Mouse (Mus musculus) CD4-positive, CD25-positive, alpha-beta regulatory T cell, adult 2 months (primary cell): ENCODE data around the gene 1110059E24Rik.
"Not testable (repeated sequence)": the region's sequence is repeated elsewhere in the genome, so short reads cannot be mapped to it uniquely, and the experiment has no call there.

Source experiments
- DNase-seq: peaks from one replicate; pipeline ENCODE4 v3.0.0-alpha.2; 2012; ENCODE audit warnings: low read depth, low spot score

1110059E24Rik gene

DNA sequence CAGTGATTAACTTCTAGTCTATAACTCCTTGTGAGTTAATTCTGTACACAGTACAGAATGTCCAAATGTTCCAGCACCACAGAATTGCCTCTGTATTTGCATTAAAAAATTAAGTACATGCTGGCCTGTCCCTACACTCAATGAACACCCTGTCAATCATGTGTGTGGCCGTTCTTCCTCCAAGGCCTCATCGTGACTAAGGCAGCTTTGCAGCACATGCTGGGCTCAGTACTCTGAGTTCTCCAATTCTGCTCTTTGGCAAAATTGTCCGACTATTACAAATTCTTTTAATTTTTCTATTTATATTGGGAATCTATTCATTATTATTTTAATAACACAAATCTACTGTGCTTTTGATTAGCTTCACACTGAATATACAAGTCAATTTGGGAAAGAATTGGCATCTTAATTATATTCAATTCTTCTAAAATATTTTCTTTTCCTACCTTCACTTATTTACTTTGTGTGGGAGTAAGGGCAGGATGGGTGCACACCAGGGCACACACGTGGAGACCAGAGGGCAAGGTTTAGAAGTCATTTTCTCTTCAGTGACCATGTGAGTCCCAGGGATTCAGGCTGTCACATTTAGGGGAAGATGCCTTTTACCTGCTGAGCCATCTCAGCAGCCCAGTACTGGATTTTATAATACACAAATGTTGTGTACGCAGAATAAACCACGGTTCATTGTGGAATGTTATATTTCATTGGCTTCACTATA lies 26.3 kb downstream of the 1110059E24Rik start:
- DNase-seq = no peak

DNA sequence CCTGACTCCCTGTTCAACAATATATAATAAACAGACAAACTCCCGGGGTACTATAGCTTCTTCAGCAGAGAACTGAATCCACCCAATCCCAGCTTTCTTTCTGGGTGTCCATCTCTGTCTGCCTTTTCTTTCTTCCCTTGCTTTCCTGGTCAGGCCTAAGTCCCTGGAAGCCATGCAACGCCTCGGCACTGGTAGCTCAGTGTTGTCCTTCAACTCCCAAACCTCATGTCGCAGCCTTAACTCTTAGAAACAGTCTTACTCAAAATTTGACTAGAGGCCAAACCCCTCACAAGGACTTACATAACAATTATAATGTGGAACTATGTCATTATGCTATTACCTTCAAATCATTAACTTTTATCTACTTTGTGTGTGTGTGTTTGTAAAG lies 28.6 kb downstream of the 1110059E24Rik start:
- DNase-seq = no peak

DNA sequence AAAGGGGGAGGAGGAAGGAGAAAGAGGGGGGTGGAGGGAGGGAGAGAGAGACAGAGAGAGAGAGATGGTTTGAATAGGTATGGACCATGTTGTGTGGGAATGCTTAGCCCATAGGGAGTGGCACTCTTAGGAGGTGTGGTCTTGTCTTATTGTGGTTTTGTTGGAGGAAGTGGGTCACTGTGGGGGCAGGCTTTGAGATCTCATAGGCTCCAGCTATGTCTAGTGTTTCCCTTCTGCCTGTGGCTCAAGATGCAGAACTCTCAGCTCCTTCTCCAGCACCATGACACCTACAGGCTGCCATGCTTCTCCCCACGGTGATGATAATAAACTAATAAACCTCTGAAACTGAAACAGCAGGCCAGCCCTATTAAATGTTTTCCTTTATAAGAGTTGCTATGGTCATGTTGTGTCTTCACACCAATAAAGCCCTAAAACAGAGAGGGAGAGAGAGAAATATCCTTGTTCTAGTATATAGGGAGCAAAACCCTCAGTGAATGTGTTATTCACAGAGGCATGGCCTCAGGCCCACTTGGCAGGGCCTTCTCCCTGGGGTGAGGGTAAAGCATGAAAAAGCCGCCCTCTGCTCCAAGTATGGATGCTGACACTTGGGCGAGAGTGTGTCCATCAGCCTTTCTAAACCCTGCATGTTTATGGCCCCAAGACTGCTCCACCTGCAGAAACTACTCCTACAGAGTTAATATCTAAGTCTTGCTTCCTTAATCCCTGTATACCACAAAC lies 29.2 kb downstream of the 1110059E24Rik start:
- DNase-seq = peak; percentile 40

DNA sequence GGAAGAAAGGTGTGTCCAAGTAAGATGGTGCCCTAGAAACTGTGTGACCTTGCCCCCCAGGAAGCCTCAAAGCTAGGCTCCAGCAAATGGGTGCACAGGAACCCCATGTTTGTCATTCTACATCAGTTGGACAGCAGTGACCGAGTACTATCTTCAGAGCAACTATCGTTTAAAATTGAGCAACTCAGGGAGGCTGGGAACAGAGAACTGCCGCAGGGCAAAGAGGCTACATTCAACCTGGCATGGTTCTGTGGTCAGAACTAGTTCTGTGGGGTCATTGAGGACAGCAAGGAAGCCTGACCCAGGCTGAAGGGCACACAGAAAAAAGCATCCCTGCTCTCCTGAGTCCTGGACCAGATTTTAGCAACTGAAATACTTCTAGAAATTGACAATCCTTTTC lies 37.0 kb downstream of the 1110059E24Rik start:
- no peak for DNase-seq

DNA sequence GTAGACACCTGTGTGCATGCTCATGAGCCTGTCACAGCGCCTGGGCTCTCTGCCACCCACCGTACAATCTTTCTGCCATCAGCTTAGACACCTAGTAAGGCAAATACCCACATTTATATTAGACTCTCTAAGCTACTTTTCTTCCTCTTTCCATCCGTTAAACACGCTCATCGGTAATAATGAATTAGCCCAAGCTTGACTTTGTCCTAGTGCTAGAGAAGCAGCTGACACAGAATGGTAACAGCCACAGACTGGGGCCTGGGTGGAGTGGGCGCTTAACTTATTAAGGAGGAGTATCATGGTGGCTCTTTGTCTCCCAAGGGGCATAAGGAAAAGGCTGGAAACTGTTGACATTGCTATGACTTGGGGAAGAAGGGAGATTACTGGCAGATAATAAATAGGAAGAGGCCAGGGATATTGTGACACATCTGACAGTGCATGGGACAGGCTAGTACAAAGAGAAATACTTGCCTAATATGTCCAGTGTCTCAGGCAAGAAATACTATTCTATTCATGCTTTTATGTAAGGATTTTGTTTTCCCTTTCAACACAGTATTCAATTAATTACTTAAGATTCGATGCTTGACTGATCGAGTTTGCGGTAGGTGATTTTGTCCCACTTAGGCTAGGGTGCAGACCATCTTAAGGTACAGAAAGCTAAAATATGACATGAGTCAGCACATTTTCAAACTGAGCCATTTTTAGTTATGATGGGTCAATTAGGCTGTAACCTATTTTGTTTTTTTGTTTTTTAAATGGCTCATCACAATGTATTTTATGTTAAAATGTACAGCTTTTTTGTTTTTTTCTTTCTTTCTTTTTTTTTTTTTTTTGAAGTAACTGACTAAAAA lies 40.8 kb downstream of the 1110059E24Rik start:
- no peak for DNase-seq

DNA sequence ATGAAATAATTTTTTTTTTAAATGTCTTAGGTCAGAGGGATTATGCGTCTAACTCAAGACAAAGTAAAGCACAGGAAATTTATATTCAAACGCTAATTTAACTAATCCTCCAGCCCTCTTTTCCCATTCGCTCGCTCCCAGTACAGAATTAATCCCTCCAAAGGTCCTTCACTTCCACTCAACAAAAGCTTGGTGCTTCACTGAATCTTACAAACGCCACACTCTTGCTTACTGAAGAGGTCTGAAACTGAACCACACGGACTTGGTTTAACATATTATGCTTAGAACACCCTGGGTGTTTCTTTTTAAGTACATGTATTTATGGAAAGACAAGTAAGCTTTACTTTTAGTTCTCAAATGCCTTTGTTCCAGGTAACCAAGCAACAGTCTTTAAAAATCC lies 41.5 kb downstream of the 1110059E24Rik start:
- DNase-seq = no peak

DNA sequence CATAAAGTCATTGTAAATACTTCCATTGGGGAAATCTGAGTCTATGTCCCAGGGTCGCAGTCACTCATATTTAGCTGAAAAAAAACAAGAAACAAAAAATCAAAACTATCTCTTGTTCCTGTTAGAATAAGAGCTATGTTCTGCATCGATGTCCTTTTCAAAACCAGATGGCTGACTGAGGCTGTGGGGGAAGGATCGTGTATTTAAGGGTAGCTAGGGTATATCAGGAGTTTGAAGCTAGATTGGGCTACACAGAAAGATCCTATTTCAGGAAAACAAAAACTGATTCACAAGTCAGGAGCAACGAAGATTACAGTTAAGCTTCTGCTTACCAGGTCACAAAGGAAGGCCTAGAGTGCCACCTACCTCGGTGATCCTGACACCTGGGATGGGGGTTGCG lies 42.5 kb downstream of the 1110059E24Rik start:
- DNase-seq = no peak

DNA sequence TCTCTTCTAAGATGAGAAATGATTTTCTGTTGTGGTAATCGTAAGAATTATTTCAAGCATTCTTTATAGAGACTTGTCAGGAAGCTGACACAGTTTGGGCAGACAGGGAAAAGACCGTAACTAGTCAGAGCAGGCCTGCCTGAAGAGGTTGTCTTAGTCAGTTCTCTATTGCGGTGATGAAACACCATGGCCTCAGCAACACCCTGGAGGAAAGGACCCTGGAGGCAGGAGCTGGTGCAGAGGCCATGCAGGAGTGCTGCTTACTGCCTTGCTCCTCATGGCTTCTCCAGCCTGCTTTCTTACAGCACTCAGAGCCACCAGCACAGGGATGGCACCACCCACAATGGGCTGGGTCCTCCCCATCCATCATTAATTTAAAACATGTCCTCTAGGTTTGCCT lies 47.5 kb downstream of the 1110059E24Rik start:
- no peak for DNase-seq

DNA sequence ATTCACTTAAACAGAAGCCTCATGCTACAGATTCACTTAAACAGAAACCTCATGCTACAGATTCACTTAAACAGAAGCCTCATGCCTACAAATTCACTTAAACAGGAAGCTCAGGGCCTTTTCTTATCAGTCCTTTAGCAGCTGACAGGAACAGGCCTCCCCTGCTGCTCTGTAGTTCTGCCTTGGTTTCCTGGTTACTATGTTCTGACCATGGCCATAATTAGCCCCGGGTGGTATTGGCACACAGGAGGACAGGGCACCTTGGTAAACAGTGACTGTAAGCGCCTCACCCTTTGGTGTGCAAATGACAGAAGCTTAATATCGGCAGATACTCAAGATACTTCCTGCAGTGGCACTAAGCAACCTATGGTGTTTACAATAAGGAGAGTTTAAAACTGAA lies 48.9 kb downstream of the 1110059E24Rik start:
- DNase-seq = peak; percentile 46

DNA sequence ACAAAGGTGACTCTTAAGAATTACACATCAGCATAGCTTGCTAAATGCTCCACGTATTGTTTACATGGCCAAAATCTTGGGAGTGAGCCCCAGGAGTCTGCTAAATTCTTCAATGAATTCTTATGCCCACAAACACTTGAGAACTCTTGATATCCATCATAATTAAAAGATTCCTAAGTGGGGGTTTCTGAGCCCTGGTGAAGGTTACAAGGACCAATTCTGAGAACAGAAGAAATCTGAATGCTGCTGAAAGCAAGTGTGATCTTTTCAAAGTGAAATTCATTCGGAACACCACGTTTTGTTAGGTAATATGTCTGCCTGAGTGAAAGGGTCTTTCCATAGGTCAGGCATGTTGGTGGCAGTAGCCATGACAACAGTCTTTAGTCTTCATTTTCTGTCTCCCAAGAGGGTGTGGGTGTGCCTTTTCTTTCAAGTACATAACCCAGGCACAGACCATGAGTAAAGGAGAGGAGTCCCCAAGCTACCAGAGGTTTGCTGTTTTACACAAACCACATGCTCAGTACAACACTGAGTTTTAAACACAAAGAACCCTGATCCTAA lies 51.2 kb downstream of the 1110059E24Rik start:
- no peak for DNase-seq

DNA sequence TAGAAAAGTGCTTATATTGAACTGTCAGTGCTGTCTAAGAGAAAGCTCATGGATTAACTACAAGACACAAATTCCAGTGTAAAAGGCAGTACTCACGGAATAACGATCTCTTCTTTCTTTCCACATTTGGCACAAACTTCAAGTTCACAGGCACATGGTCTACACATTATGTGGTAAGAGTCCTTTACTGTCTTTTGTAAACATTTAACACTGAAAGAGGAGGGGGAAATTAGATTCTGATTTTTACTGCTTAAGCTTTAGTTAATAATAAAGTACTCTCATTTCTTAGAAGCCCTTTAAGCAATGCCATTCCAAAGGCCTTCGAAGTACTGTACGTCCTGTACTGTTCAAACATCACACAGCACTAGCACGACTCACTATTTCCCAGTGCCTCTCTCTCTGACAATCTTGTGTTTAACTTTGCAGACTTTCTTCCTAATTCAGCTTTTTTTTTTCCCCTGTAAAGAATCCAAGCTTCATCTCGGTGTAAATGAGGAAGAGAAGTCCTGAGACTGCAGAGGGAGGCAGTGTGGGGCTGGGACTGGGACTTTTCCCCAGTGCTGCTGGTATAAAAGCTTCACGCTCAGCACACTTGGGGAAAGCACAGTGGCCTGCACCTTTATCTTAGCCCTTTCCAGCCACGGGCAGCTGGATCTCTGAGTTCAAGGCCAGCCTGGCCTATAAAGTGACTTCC lies 54.0 kb downstream of the 1110059E24Rik start:
- DNase-seq = no peak

DNA sequence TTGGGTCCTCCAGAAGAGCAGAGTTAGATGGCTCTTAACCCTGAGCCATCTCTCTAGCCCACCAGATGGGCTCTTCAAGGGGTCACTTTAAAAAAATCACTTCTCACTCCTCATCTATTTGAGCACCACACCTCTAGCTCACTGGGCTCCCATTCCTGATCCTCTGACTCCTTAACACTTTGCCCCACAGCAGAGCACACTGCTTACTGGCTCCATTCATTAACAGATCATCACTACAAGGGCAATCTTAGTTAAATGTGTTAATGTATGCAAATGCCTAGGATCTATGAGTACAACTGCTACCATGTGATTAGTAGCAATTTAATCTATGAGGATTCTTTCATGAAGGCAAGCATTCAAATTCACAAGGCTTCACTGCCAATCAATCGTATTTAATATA lies 58.1 kb downstream of the 1110059E24Rik start:
- DNase-seq = no peak

DNA sequence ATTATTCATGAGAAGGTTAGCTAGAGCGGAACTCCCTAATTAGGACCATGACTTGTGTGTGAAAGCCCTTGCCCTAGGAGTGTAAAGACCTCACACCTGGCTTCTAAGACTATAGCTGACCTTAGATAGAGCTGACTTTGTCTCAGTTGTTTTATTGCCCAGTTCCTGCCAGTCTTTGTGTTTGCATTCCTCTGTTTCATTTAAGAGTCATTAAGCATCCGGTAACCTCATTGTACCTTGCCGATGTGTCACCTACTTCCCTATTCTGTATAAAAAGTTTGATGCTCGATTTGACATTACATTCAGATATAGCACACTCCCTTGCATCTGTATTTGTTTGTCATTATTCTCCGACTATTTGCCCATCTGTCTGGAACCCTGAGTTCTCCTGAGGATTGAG lies 60.6 kb downstream of the 1110059E24Rik start:
- not testable (repeated sequence) for DNase-seq

DNA sequence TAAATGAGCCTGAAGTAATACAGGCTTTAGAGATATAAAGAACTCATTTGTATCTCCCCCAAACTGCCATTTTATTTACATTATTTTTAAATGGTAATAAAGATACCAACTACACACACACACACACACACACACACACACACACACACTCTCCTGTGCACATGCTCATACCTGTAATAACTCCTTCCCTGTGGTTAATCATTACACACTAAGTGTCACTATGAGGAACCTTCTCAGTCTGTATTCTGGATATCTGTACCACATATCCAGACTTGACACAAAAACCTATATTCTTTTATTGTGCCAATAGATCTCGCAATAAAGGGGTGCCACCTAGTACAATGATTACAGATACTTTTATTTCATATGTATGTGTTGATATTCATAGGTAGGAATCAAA lies 62.9 kb downstream of the 1110059E24Rik start:
- no peak for DNase-seq

DNA sequence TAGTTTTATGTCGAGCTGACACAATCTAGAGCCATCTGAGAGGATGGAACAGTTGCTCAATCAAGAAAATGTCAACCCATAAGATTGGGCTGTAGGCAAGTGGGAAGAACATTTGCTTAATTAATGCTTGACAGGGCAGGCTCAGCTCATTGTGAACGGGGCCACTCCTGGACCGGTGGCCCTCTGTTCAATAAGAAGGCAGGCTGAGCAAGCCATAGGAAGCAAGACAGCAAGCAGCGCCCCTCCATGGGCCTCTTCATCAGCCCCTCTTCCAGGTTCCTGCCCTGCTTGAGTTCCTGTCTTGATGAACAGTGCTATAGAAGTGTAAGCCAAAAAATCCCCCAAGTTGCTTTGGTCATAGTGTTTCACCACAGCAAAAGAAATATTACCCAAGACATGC lies 65.2 kb downstream of the 1110059E24Rik start:
- DNase-seq = no peak

DNA sequence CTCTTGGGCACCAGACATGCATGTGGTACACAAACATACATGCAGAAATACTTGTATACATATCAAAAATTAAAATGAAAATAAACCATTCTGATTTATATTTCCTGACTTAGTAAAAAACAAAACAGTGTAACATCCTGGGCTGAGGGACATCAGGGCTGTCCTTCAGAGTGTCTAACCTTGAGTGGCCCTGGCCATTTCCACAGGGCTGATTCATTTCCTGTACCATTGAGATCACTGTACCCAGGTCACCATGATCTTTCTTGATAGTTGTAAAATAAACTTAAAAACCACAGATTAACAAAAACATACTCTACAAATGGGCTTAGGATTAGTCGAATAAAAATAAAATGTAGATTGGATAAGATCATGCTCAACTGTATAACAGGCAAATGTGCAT lies 66.2 kb downstream of the 1110059E24Rik start:
- DNase-seq = no peak

DNA sequence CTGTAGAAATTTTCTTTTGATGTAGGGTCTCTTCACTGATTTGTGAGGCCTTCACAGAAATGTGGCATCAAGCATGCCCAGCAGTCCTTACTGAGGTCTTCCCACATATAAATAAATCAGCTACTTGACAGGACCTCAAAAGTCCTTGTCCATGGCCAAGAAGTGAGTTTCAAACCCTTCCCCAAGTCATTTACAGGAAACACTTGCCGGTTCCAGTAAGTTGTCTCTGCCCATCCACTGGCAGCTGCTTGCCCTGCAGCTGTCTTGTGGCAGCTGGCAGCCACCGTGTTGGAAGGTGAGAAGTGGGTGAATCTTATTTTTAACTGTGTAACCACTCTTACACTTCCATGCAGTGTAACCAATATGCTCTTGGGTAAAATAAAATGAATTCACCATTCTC lies 66.9 kb downstream of the 1110059E24Rik start:
- DNase-seq = no peak

DNA sequence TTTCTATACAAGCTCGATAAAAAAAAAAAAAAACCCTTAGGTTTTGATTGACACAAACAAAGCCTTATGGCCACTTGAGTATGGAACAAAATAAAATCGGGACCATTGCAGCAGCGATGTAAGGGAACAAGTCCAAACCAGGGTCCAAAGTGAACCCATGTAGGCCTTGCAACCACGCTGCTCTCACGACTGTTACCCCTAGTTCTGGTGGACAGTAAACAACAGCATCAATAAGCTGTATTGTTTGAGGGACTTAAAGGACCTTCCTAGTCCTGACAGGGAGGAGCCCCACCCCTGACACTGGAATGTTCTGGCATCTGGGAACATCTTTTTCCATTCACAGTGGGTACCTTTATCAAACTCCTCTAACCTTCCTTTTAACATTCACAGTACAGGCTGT lies 68.8 kb downstream of the 1110059E24Rik start:
- DNase-seq = no peak

DNA sequence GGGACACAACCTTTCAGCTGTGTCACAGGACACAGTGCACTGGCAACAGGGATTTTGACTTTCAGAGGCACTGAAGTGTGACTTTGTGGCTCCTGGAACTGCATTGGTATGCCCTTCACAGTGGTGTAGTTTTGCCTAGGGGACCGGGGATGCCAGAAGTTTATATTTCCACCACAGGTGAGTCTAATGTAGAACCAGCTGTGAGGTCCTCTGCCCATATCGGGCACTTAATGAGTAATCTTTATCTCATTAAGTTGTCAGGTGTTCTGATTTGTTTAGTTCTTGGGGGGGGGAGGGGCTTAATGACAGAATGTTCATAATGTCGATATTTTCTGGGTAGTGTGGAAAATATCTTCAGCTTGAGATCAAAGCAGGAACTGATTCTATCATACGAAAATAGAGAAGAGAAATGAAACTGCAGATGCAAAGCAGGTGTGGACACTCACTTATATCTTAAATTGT lies 69.2 kb downstream of the 1110059E24Rik start:
- DNase-seq = no peak

DNA sequence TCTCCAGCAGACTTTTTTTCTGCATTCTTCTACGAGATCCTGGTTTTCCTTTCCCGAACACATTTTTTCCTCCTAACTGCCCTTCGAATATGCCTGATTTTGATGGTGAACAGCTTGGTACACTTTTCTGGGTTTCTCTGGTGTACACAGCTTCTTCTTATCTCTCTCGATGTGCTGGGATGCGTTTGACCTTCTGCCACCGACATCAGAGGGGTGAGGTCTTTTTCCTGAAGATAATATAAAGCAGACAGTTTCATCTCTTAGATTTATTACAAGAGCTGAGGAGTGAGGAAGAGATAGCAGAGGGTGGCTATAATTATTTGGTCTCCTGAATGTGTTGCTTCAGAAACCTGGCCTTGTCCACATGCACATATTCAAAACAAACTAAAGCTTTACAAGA lies 71.4 kb downstream of the 1110059E24Rik start:
- DNase-seq = no peak

DNA sequence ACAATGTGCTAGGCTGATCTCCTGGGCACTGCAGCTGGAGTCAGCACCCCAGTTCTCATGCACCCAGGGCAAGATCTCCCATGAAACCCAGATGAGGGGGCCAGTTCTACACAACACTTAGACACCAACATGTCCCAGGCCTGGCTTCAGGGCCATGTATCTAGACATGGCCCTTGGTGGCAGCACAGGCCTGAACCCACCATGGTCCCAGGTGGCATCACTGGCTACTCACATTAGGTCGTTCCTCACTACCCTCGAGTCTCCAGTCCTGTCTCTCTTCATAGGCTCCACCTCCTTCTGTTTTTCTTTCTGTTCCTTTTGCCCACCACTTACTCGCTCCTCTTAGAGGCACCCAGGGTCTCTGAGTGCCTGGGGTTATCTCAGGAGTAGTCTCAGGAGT lies 72.9 kb downstream of the 1110059E24Rik start:
- DNase-seq = no peak
